Mouse (Mus musculus): Measurements from ENCODE around the gene AI464131.

AI464131 gene

DNA sequence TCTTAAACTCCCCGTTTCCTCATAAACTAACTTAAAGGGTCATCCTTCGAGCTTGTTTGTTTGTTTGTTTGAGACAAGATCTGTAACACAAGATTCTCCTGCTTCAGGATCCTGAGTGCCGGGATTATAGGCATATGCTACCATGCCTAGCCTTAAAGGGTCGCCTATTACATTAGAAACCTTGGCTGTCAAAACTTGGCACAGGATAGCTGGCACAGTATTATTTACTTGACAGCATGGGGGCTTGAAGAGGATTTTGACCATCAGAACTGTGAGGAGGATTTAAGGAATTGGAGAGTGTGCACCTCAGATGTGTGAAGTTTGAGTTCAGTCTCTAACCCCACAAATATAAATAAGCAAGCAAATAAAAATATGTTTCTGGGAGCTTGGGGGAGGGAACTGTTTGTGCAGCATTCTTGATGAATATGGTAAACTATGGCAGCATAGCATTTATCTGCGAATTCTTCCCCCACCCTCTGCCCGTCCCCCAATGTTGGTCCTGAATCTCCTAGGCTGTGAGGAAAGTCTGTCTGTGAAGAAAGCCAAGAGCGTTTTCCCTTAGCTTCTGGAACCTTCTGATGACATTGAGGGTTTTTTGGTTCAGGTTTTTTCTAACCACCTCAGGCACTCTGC is 32.7 kb downstream of the AI464131 start:
- DNase-seq (ENCODE audit: low read depth): no peak

DNA sequence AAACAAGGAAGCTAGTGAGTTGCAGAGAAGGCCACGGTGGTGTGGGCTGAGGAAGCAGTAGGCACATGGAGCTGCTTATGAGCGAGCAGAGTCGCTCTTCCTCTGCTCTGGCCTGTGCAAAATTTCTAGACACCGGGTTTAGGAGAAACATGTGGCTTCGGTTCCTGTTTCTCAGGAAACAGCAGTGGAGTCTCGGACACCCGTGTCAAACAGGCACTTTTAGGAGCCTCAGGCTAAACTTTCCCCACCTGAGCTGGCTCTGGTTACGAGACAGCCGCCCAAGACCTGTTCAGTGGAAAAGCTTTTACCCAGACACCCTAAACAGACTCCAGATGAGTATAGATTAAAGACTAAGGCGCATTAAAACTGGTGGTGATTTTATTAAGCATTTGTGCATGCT is 33.7 kb downstream of the AI464131 start:
- no peak for DNase-seq (ENCODE audit: low read depth)

DNA sequence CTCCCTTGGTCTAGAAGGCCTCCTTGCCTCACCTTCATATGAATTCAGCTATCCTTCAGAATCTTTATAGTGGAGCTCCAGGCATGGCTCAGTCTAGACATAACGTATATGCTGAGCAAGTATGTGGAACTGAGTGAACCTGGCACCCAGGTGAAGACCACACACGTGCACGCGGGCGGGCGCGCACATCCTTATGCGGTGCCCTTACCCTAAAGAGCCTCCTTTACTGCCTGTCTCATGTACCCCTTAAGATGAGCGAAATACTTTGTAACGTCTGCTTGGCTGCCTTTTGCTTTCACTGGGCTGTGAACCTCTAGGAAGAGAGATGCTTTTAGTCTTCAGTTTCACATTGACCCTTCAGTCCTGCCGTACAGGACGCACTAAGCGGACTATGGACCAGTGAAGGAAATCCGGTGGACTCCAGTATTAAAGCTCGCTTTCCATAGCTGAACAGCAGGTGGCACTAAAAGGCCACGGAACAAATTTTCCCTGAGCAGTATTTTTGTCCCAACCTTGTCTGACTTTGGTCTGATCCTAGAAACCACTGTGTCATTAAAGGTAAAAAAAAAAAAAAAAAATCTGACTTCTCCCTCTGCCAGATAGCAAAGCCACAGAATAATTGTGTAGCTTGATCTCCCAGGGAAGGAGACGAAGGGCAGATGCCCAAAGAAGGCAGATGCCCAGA is 34.3 kb downstream of the AI464131 start:
- DNase-seq (ENCODE audit: low read depth): peak; percentile 83

DNA sequence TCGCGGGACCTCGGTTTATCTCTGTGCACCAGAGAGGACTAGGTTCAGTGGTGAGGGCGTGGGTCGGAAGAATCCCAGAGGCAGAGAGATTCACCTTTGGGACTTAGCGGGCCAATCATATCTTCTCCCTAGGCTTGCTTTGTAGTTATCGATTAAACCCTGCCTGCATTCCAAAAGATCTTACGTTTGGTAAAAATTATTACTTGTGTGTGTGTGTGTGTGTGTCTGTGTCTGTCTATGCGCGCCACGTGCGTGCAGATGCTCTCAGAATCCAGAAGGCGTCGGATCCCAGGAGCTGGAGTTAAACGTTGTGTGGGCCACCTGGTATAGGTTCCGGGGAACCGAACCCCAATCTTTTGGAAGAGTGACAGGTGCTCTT is 37.6 kb downstream of the AI464131 start:
- no peak for DNase-seq (ENCODE audit: low read depth)

DNA sequence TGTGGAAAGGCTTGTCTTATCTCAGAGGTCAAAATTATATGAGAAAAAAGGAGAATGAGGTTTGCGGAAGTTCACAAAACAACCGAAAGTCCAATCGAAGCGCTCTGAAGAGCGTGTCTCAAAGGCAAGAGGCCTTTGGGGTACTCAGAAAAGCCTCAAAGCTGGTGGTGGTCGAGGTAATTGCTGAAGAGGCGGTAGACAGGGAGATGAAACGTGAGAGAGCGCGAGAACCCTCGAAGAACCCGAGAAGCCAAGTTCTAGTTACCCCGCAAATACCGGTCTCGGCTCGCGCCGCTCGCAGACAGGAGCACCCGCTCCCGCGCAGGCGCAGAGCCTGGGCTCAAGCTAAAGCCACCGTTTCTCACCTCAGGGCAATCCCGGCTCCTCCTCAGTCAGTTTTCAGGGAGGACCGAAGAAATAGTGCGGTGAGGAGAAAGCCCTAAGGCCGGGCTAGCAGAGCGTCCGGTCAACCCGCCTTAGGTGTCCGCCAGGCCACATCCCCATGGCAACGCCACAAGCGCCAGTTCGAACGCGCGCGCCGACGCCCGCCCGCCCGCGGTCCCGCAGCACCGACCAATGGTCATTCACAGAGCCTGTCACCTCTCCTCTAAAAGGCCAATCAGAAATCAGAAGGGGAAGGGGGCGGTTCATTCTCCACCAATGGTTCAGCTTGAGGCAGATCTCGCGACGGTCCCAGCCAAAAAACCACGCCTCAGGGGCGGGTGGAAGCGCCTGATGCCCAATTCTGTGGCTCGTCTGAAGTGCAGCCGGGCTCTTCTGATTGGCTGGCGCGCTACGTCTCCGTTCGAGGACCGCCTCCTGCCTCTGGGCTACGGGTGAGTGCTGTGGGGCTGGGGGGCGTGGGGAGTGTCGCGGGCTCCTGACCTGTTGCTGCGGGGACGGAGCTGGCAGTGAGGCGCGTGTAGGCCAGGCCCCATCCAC is 38.3 kb downstream of the AI464131 start, which contains the start of the genes Kif24 and Nudt2:
Kif24 (minus strand) TSS at position 543 of the 942 bp plus-strand sequence.
Nudt2 (plus strand) TSS at position 807 of the 942 bp plus-strand sequence.
- peak; percentile 99 for DNase-seq (ENCODE audit: low read depth)

DNA sequence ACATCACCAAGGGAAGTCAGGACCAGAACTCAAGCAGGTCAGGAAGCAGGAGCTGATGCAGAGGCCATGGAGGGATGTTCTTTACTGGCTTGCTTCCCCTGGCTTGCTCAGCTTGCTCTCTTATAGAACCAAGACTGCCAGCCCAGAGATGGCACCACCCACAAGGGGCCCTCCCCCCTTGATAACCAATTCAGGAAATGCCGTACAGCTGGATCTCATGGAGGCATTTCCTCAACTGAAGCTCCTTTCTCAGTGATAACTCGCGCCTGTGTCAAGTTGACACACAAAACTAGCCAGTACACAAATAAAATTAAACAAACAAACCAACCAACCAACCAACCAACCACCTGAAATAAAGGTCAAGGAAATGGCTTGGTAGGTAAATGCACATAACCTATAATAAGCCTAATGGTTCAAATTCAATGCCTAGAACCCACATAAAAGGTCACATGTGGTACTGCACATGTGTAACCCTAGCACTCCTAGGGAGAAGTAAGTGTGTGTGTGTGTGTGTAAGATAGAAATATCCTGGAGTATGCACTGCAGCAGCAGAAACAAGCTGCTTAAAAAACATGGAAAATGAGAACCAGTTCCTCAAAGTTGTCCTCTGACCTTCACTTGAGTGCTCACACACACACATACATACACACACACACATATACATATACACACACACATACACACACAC is 39.7 kb downstream of the AI464131 start:
- peak; percentile 64 for DNase-seq (ENCODE audit: low read depth)

DNA sequence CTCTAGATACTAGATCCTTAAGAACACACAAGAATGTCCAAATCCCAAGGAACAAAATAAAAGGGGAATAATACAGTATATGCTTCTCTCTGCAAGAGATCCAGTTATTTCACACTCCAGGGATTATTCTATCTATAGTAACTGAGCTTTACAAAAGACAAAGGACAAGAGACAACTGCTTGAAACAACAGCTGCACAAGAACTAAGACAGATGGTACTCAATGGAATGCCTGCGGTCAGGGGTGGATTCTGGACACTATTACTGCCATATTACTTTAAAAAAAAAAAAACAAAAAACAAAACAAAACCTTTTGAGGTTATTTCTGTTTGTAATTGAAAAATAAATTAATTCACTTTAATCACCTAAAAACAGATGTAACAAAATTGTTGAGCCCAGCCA is 42.2 kb downstream of the AI464131 start:
- DNase-seq (ENCODE audit: low read depth): no peak

DNA sequence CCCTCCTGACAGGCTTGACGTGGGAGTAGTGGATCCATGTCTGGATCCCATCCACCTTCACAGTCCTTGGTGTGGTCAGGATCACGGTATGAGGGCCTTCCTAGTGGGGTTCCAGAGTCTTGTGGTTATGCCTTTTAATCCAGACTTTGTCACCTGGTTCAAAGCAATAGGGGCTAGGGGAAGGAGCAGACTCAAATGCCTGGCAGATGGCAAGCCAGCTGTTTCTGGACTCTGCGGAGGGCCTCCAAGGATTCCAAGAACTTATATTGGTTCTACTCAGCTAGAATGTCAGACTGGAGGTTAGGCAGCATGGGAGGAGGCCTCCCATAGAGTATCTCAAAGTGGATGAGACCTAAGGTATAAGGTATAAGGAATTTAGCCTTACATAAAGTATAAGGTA is 55.3 kb downstream of the AI464131 start:
- no peak for DNase-seq (ENCODE audit: low read depth)
